Mouse (Mus musculus) embryonic facial prominence, embryonic 13.5 days (tissue): Measurements from ENCODE around the gene Cmip. TPM values are rescaled to one million over a fixed set of nuclear protein-coding genes. Genes with fewer than 3 reads are reported as not detected.

Experiments used
- ATAC-seq: fragments of 200-750 bp; cut with Nextera tagmentation; 2 replicates; pipeline ENCODE4 v1.8.0; 2017; ENCODE audit warnings: low read depth; ENCODE audit not compliant: insufficient number of reproducible peaks, insufficient read depth, low FRiP score, low TSS enrichment
- H3K27ac ChIP-seq: fragments of 300-500 bp; sonication (generic); 2 replicates; pipeline ENCODE4 v1.5.1; 2015; ENCODE audit warnings: moderate library complexity, mild to moderate bottlenecking, inconsistent platforms
- H3K27me3 ChIP-seq: fragments of 300-500 bp; sonication (generic); 2 replicates; pipeline ENCODE4 v1.6.1; 2015; ENCODE audit warnings: mild to moderate bottlenecking, inconsistent platforms
- H3K36me3 ChIP-seq: fragments of 300-500 bp; sonication (generic); 2 replicates; pipeline ENCODE4 v1.6.1; 2015; ENCODE audit warnings: mild to moderate bottlenecking, inconsistent platforms
- H3K4me1 ChIP-seq: fragments of 300-500 bp; sonication (generic); 2 replicates; pipeline ENCODE4 v1.6.1; 2015; ENCODE audit warnings: inconsistent platforms
- H3K4me2 ChIP-seq: fragments of 300-500 bp; sonication (generic); 2 replicates; pipeline ENCODE4 v1.6.1; 2015; ENCODE audit warnings: moderate library complexity, mild to moderate bottlenecking, inconsistent platforms
- H3K4me3 ChIP-seq: fragments of 300-500 bp; sonication (generic); 2 replicates; pipeline ENCODE4 v1.5.1; 2015; ENCODE audit warnings: mild to moderate bottlenecking, inconsistent platforms
- H3K9ac ChIP-seq: fragments of 300-500 bp; sonication (generic); 2 replicates; pipeline ENCODE4 v1.6.1; 2015; ENCODE audit warnings: mild to moderate bottlenecking, inconsistent platforms
- H3K9me3 ChIP-seq: fragments of 300-500 bp; sonication (generic); 2 replicates; pipeline ENCODE4 v1.6.1; 2016; ENCODE audit warnings: inconsistent platforms
- WGBS: fragments of 180-500 bp; shearing (Covaris S2); methylation state at CpG from one replicate; pipeline ENCODE4 v1.1.7; 2015; ENCODE audit warnings: mixed read lengths; 5-methylcytosine and 5-hydroxymethylcytosine counted together
- polyA plus RNA-seq: library from polyadenylated mRNA; unstranded; fragments of >200 nt; fragmentation: Nextera tagmentation; extraction: Ambion mirVana; gene quantifications from 2 replicates; pipeline ENCODE4 v1.2.1, GENCODE M21; 2015

The Cmip gene
- polyA plus RNA-seq, 1 experiment from 2014 or later = 17.7 TPM

GRCm38 (mm10) chr8:117317478-117317877 lies 60.6 kb downstream of the Cmip start:
- Histone ChIP-seq H3K36me3 (0 out of 2 replicates have a peak, but pooled peaks cover 7% of the 10 kb centered on the region), H3K27me3 (no peaks in the 10 kb centered on the region), H3K4me3 (no peak overlapping the region), H3K4me1 (peaks cover 41% of the 10 kb centered on the region), H3K4me2 (no peak overlapping the region), H3K9ac (no peak overlapping the region), H3K27ac (no peak overlapping the region), H3K9me3 (no peaks in the 10 kb centered on the region)
- no peak for ATAC-seq
- WGBS = 91% methylated on average over 8 of the region's 8 CpGs

GRCm38 (mm10) chr8:117318911-117319826 lies 62.3 kb downstream of the Cmip start:
- peaks cover 45% of the 10 kb centered on the region for H3K4me1 ChIP-seq
- WGBS = 81% methylated on average over 26 of the region's 26 CpGs

GRCm38 (mm10) chr8:117320616-117321015 lies 63.8 kb downstream of the Cmip start:
- Histone ChIP-seq H3K9ac (no peak overlapping the region), H3K27ac (no peak overlapping the region), H3K4me1 (peaks cover 31% of the 10 kb centered on the region), H3K9me3 (no peaks in the 10 kb centered on the region), H3K36me3 (peaks cover 14% of the 10 kb centered on the region; the same call in 1 of the 2 replicates), H3K27me3 (no peaks in the 10 kb centered on the region), H3K4me2 (no peak overlapping the region), H3K4me3 (no peak overlapping the region)
- 93% methylated on average over 10 of the region's 10 CpGs for WGBS
- ATAC-seq = no peak

More at GRCm38 (mm10) chr8:117318911-117319826, 62.3 kb downstream of the Cmip start:
- H3K9ac ChIP-seq = no peak overlapping the region
- no peak overlapping the region for H3K27ac ChIP-seq
- no peaks in the 10 kb centered on the region for H3K9me3 ChIP-seq
- no peaks in the 10 kb centered on the region for H3K27me3 ChIP-seq
- peaks cover 9% of the 10 kb centered on the region; the same call in 1 of the 2 replicates for H3K36me3 ChIP-seq
- H3K4me2 ChIP-seq = no peak overlapping the region
- H3K4me3 ChIP-seq = no peak overlapping the region
- no peak for ATAC-seq

- 57% methylated on average over 15 of the region's 15 CpGs for WGBS
Observed at GRCm38 (mm10) chr8:117321232-117321631, 64.4 kb downstream of the Cmip start.

GRCm38 (mm10) chr8:117322021-117322420 lies 65.2 kb downstream of the Cmip start:
- Histone ChIP-seq H3K9me3 (no peaks in the 10 kb centered on the region), H3K4me1 (peaks cover 32% of the 10 kb centered on the region), H3K4me3 (no peak overlapping the region), H3K27ac (no peak overlapping the region), H3K36me3 (peaks cover 14% of the 10 kb centered on the region; the same call in 1 of the 2 replicates), H3K4me2 (no peak overlapping the region), H3K27me3 (no peaks in the 10 kb centered on the region), H3K9ac (no peak overlapping the region; the same call in 1 of the 2 replicates)
- WGBS = 38% methylated on average over 6 of the region's 6 CpGs
- ATAC-seq = no peak

More at GRCm38 (mm10) chr8:117321232-117321631, 64.4 kb downstream of the Cmip start:
- H3K27me3 ChIP-seq = no peaks in the 10 kb centered on the region
- H3K9ac ChIP-seq = no peak overlapping the region
- no peak for ATAC-seq
- no peak overlapping the region for H3K4me2 ChIP-seq
- no peak overlapping the region for H3K4me3 ChIP-seq
- no peaks in the 10 kb centered on the region for H3K9me3 ChIP-seq
- H3K27ac ChIP-seq = no peak overlapping the region
- peaks cover 29% of the 10 kb centered on the region for H3K4me1 ChIP-seq
- peaks cover 14% of the 10 kb centered on the region; the same call in 1 of the 2 replicates for H3K36me3 ChIP-seq

DNA sequence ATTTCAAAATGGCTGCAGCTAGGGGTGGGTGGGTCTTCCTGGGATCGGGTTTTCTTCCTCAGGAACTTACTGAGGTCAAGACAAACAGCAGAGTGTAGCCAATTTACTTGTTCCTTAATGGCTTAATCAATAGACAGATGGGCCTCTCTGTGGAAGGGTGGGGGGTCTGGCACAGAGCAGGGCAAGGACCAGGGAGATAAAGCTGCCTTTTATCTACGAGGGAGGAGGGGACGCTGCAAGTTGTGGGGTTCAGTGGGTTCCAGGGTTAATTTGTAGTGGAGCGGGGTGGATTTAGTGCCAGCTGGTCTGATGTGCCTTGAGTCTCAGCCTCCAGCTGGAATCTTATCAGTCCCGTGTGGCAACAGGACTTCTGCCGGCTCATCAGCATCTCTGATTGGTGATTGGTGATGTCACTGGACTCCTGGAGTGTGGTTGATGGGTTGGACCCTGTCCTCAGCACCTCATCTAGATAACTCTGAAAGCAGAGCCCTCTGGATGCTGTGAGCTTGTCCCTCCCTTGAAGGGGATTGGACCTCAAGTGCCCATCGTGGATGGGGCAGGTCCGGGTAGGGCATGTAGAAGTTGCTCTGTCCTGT lies 65.9 kb downstream of the Cmip start:
- peak overlapping the region; percentile 55 for H3K27ac ChIP-seq
- WGBS = 52% methylated on average over 8 of the region's 8 CpGs
- ATAC-seq = no peak
- H3K4me2 ChIP-seq = no peak overlapping the region
- no peak overlapping the region for H3K9ac ChIP-seq
- no peaks in the 10 kb centered on the region for H3K9me3 ChIP-seq
- H3K4me1 ChIP-seq = peaks cover 38% of the 10 kb centered on the region
- H3K36me3 ChIP-seq = peaks cover 7% of the 10 kb centered on the region; the same call in 1 of the 2 replicates
- no peak overlapping the region for H3K4me3 ChIP-seq
- H3K27me3 ChIP-seq = no peaks in the 10 kb centered on the region

- WGBS = 93% methylated on average over 9 of the region's 9 CpGs
- Histone ChIP-seq H3K27me3 (no peaks in the 10 kb centered on the region), H3K4me2 (no peak overlapping the region), H3K27ac (no peak overlapping the region), H3K4me3 (no peak overlapping the region), H3K9me3 (no peaks in the 10 kb centered on the region), H3K4me1 (peaks cover 44% of the 10 kb centered on the region), H3K9ac (no peak overlapping the region), H3K36me3 (peaks cover 7% of the 10 kb centered on the region; the same call in 1 of the 2 replicates)
- ATAC-seq = no peak
Observed at GRCm38 (mm10) chr8:117324821-117325220, 68.0 kb downstream of the Cmip start.

- no peak for ATAC-seq
- H3K9me3 ChIP-seq = no peaks in the 10 kb centered on the region
- H3K4me1 ChIP-seq = peaks cover 36% of the 10 kb centered on the region
- H3K9ac ChIP-seq = no peak overlapping the region
- 81% methylated on average over 5 of the region's 5 CpGs for WGBS
- H3K27me3 ChIP-seq = no peaks in the 10 kb centered on the region
- H3K27ac ChIP-seq = no peak overlapping the region
- H3K4me3 ChIP-seq = no peak overlapping the region
- H3K4me2 ChIP-seq = no peak overlapping the region
- H3K36me3 ChIP-seq = peaks cover 7% of the 10 kb centered on the region; the same call in 1 of the 2 replicates
Observed at GRCm38 (mm10) chr8:117326735-117327134, 69.9 kb downstream of the Cmip start.

- H3K27me3 ChIP-seq = no peaks in the 10 kb centered on the region
- 37% methylated on average over 7 of the region's 7 CpGs for WGBS
- peak overlapping the region; percentile 80 for H3K27ac ChIP-seq
- ATAC-seq = peak; percentile 27; the same call in 1 of the 2 replicates
- H3K4me2 ChIP-seq = no peak overlapping the region
- no peak overlapping the region for H3K9ac ChIP-seq
- no peaks in the 10 kb centered on the region for H3K9me3 ChIP-seq
- no peak overlapping the region for H3K4me3 ChIP-seq
- H3K36me3 ChIP-seq = peaks cover 7% of the 10 kb centered on the region; the same call in 1 of the 2 replicates
- peaks cover 36% of the 10 kb centered on the region for H3K4me1 ChIP-seq
Observed at GRCm38 (mm10) chr8:117327385-117327837, 70.5 kb downstream of the Cmip start.

GRCm38 (mm10) chr8:117328758-117329157 lies 71.9 kb downstream of the Cmip start:
- Histone ChIP-seq H3K27me3 (no peaks in the 10 kb centered on the region), H3K4me1 (peaks cover 39% of the 10 kb centered on the region)
- WGBS = 68% methylated on average over 9 of the region's 9 CpGs

DNA sequence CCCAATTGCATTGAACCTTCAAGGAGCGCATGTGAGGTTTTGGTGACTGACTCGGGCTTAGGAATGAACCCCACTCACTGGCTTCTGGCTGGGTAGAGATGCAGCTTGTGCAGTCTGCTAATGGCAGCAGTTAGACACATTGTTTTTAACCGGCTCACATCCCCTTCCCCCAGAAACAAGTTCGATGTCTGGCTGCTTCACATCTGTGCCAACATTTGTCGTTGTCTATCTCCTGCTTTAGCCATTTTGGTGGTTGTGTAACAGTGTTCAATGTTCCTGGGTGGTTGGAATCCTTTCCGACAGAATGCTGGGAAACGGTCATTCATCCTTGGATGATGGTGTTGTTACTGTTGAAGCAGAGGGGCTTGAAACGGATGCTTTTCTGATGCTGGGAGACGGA lies 72.3 kb downstream of the Cmip start:
- WGBS = 73% methylated on average over 9 of the region's 9 CpGs
- H3K4me2 ChIP-seq = no peak overlapping the region
- H3K27ac ChIP-seq = no peak overlapping the region
- peaks cover 43% of the 10 kb centered on the region for H3K4me1 ChIP-seq
- no peaks in the 10 kb centered on the region for H3K27me3 ChIP-seq
- H3K4me3 ChIP-seq = no peak overlapping the region
- no peak overlapping the region for H3K9ac ChIP-seq
- ATAC-seq = no peak
- H3K9me3 ChIP-seq = no peaks in the 10 kb centered on the region
- peaks cover 5% of the 10 kb centered on the region; the same call in 1 of the 2 replicates for H3K36me3 ChIP-seq

More at GRCm38 (mm10) chr8:117328758-117329157, 71.9 kb downstream of the Cmip start:
- H3K4me3 ChIP-seq = no peak overlapping the region
- no peaks in the 10 kb centered on the region for H3K9me3 ChIP-seq
- H3K4me2 ChIP-seq = no peak overlapping the region
- H3K27ac ChIP-seq = no peak overlapping the region
- no peak overlapping the region for H3K9ac ChIP-seq
- H3K36me3 ChIP-seq = peaks cover 7% of the 10 kb centered on the region; the same call in 1 of the 2 replicates
- no peak for ATAC-seq
